Mouse (Mus musculus): ENCODE measurements around the gene Yif1a. TPM values are rescaled to one million over a fixed set of nuclear protein-coding genes. Genes with fewer than 3 reads are reported as not detected.

Yif1a gene
- total and polyA plus RNA-seq, 2 experiments from 2014 or later = 38.8 to 40.4 TPM

DNA sequence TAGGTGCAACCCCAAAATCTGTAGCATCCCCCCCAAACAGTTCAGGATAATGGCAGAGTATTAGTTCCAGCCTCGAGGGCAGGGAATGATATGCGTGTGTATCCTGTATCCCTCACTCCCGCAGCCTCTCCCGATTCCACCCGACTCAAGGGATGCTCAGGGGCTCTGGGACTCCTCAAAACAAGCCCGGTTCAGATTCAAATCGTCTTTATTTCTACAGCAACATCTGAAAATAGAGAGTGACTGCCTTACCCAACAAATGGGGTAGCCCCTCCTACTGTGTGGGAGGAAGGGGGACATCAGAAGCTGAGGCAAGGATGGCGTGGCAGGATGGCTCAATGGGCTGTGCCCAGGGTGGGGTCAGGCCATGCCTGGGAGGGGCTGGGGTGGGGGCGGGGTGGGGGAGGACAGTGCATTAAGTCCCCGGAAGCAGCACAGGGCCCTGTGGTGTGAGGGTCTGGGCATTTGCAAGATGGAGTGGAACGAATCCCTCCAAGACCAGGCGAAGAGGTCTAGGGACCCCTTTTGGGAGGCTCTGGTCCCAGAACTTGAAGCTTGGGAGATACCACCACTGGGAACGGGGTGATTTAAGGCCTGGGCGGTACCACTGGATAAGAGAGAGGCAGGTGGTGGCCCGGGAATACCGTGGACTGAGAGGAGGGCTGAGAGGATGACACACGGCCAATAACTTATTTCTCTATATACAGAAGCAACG lies 19.4 kb downstream of the Yif1a start:
- Histone ChIP-seq H3K9me3 (ENCODE audit: low read length) (no peaks in the 10 kb centered on the region), H3K4me3 (ENCODE audit: low read depth, low read length) (no peak overlapping the region), H3K4me2 (ENCODE audit: low read depth, low read length, poor library complexity, severe bottlenecking) (no peak overlapping the region), H3K4me1 (ENCODE audit: insufficient read depth, low read length) (no peaks in the 10 kb centered on the region), H3K9ac (replicated peaks; ENCODE audit: low read length, poor library complexity, severe bottlenecking) (no peak overlapping the region), H3K27ac (ENCODE audit: low read depth, low read length) (0 out of 2 replicates have a peak overlapping the region, but pooled peaks have one; percentile 3), H3K27me3 (ENCODE audit: insufficient read depth, low read length) (no peaks in the 10 kb centered on the region), H3K36me3 (ENCODE audit: insufficient read depth, low read length) (peaks cover 69% of the 10 kb centered on the region)
- no peak for TF ChIP-seq CTCF (IDR thresholded peaks at IDR 0.05)
- DNase-seq (ENCODE audit: low spot score) = no peak
- ATAC-seq (ENCODE audit: low FRiP score) = no peak
- 76% methylated on average over 17 of the region's 18 CpGs for WGBS

DNA sequence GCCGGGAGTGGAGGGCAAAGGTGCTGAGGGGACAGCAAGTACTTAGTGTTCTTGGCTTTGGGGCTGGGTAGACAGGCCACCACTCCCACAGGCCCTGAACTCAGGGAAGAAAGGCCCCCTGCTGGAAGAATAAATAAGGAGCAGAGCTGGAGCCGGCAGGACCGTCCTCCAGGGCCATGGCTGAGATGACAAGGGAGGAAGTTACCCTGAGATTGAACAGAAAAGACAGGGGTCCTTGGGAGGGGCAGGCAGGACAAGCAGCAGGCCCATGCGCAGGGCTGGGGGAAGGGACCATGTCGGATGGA lies 19.9 kb downstream of the Yif1a start:
- peak; percentile 66 for TF ChIP-seq CTCF (IDR thresholded peaks at IDR 0.05)
- peak; percentile 51 for DNase-seq (ENCODE audit: low spot score)

DNA sequence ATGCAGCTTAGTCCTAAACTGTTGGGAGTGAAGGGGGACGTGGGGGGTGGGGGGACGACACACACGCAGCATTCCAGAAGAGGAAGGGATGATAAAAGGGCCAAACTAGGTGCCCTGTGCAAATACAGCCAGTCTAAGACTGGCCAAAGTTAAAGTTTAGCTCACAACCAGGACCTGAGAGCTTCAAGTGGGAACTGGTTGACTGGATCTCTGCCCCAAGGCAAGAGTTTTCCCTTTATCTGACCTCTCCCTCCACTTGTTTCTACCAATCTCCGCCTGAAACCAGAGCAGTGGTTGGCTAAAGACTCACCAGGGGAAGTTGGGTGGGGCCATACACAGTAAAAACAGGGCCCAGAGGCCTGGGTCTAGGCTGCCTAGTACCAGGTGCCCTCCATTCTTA lies 20.4 kb downstream of the Yif1a start:
- H3K4me3 ChIP-seq (ENCODE audit: low read depth, low read length) = no peak overlapping the region
- no peak for TF ChIP-seq CTCF (IDR thresholded peaks at IDR 0.05)
- no peaks in the 10 kb centered on the region for H3K27me3 ChIP-seq (ENCODE audit: insufficient read depth, low read length)
- no peak overlapping the region for H3K9ac ChIP-seq (replicated peaks; ENCODE audit: low read length, poor library complexity, severe bottlenecking)
- 73% methylated on average over 4 of the region's 4 CpGs for WGBS
- DNase-seq (ENCODE audit: low spot score) = no peak
- peaks cover 66% of the 10 kb centered on the region for H3K36me3 ChIP-seq (ENCODE audit: insufficient read depth, low read length)
- no peak for ATAC-seq (ENCODE audit: low FRiP score)
- H3K4me1 ChIP-seq (ENCODE audit: insufficient read depth, low read length) = no peaks in the 10 kb centered on the region
- H3K4me2 ChIP-seq (ENCODE audit: low read depth, low read length, poor library complexity, severe bottlenecking) = no peak overlapping the region
- no peaks in the 10 kb centered on the region for H3K9me3 ChIP-seq (ENCODE audit: low read length)
- H3K27ac ChIP-seq (ENCODE audit: low read depth, low read length) = no peak overlapping the region

More for the DNA sequence above, 19.9 kb downstream of the Yif1a start:
- Histone ChIP-seq H3K9ac (replicated peaks; ENCODE audit: low read length, poor library complexity, severe bottlenecking) (no peak overlapping the region), H3K9me3 (ENCODE audit: low read length) (no peaks in the 10 kb centered on the region), H3K27me3 (ENCODE audit: insufficient read depth, low read length) (no peaks in the 10 kb centered on the region), H3K4me3 (ENCODE audit: low read depth, low read length) (no peak overlapping the region), H3K4me2 (ENCODE audit: low read depth, low read length, poor library complexity, severe bottlenecking) (no peak overlapping the region), H3K27ac (ENCODE audit: low read depth, low read length) (0 out of 2 replicates have a peak overlapping the region, but pooled peaks have one; percentile 3), H3K36me3 (ENCODE audit: insufficient read depth, low read length) (peaks cover 67% of the 10 kb centered on the region), H3K4me1 (ENCODE audit: insufficient read depth, low read length) (no peaks in the 10 kb centered on the region)
- no peak for ATAC-seq (ENCODE audit: low FRiP score)
- WGBS = 16% methylated on average over 5 of the region's 5 CpGs

DNA sequence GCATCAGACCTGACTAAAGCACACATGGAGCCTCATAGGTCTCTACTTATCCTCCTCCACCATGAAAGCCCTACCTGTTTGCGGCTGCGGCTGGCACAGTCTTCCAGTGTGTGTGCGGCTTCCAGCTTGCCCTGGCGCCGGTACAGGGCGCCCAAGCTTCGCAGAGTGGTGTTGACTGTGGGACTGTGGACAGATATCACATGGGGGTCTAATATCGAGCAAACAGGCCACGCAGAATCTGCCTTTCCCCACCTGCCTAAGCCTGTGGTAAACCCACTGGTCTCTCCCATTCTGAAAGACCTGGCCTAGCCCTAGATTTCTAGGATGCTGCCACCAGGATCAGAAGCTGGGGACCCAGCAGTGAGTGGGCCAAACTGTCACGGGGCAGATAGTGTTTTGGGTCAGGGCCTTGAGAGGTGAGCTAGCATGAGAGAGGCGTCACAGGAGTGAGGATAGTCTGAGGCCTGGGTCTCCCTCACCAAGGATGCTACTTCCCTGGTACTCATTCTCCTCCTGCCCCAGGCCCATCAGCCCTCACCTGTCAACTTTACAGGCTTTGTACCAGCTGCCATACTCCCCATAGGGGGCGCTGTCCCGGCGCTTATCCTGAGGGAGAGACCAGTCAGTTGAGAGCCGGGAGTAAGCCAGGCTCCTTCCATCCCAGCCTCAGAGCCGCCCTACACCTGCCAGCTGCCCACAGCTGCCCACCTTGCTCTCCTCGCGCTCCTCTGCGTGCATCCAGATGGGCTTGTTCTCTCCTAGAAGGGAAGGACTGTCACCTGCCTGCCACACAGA lies 21.5 kb downstream of the Yif1a start:
- Histone ChIP-seq H3K27me3 (ENCODE audit: insufficient read depth, low read length) (no peaks in the 10 kb centered on the region), H3K9me3 (ENCODE audit: low read length) (no peaks in the 10 kb centered on the region), H3K36me3 (ENCODE audit: insufficient read depth, low read length) (peaks cover 59% of the 10 kb centered on the region), H3K4me2 (ENCODE audit: low read depth, low read length, poor library complexity, severe bottlenecking) (no peak overlapping the region), H3K4me3 (ENCODE audit: low read depth, low read length) (no peak overlapping the region), H3K27ac (ENCODE audit: low read depth, low read length) (no peak overlapping the region), H3K9ac (replicated peaks; ENCODE audit: low read length, poor library complexity, severe bottlenecking) (no peak overlapping the region), H3K4me1 (ENCODE audit: insufficient read depth, low read length) (no peaks in the 10 kb centered on the region)
- ATAC-seq (ENCODE audit: low FRiP score) (no peak), DNase-seq (ENCODE audit: low spot score) (no peak)
- 75% methylated on average over 19 of the region's 19 CpGs for WGBS
- peak; percentile 58 for TF ChIP-seq CTCF (IDR thresholded peaks at IDR 0.05)

DNA sequence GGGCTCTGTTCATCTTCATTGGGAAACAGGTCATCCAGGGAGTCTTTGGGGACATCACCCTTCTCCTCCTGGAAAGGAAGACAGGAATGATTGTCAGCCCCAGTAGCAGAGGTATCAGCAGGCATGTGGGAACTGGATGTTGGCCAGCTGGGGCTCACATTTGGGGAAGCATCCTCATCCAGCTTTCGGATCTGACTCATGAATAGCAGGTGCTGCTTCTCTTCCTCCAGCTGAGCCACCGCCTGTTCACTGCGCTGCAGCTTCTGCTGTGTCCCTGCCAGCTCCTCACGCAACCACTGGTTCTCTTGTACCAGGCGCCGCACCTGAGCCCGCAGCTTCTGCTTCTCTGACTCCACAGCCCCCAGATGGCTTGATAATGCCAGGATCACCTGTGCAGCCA lies 25.4 kb downstream of the Yif1a start:
- Histone ChIP-seq H3K9me3 (ENCODE audit: low read length) (no peaks in the 10 kb centered on the region), H3K4me3 (ENCODE audit: low read depth, low read length) (no peak overlapping the region), H3K36me3 (ENCODE audit: insufficient read depth, low read length) (peaks cover 48% of the 10 kb centered on the region), H3K27me3 (ENCODE audit: insufficient read depth, low read length) (no peaks in the 10 kb centered on the region), H3K9ac (replicated peaks; ENCODE audit: low read length, poor library complexity, severe bottlenecking) (no peak overlapping the region), H3K4me2 (ENCODE audit: low read depth, low read length, poor library complexity, severe bottlenecking) (no peak overlapping the region), H3K4me1 (ENCODE audit: insufficient read depth, low read length) (peaks cover 5% of the 10 kb centered on the region; the same call in 1 of the 2 replicates), H3K27ac (ENCODE audit: low read depth, low read length) (no peak overlapping the region)
- ATAC-seq (ENCODE audit: low FRiP score) (no peak), DNase-seq (ENCODE audit: low spot score) (peak; percentile 69)
- TF ChIP-seq CTCF (IDR thresholded peaks at IDR 0.05) = no peak
- 96% methylated on average over 7 of the region's 7 CpGs for WGBS
